Mouse (Mus musculus): ENCODE measurements around the gene Rps6kc1.

Gene Rps6kc1

DNA sequence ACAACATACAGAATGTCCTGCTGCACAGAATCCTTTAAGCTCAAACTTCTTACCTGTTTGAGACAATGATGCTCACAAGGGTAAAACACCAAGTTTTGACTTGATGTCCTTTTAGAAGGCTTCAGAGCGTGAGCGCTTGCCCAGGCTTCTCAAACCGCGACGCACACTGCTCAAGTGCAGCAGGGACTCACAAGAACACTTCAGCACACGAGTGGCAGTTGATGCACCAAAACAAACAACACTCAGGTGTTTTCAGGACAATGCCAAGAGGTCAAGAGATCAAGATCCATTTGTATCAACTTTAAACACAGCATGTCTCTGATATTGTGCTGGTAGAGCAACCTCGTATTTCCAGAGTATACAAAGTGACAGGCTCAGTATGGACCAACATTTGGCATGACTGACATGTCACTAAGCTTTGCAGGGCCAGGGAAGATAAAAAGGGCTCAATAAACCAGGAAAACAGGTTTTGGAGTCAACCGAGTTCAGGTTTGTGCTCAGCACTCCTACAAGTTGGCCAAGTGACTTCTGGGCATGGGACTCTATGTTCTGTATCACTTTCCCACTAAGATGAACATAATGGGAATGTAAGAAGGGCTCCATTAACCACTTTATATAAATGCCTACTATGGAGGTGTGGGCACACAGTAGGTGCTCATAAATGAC is 78.5 kb downstream of the Rps6kc1 start:
- DNase-seq: no peak

DNA sequence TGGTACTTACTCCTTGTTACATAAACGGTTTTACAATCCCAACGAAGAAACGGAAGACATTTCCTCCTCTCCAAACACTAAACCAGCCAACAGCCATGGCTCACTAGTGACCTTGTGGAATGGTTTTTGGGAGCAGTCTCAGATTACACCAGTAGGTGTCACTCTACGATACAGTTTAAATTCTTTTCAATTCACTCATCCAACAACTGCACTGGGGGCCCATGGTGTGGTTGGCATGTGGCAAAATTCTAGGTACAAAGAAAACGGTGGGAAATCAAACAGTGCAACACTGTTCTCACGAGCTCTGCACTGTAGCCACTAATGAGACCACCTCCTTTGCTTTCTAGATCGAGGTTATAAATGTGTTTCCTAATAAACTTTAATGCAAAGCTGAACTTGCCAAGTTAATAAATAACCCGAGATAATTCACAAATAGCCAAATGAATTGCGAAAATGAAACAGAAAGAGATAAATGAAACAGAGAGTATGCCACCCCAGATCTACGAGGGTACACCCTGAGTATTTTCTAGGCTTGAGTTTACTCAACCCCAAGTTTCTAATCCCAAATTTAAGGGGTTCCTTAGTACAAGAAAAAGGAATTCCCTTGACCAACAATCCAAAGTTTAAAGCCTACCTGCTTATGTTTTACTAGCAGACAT is 79.6 kb downstream of the Rps6kc1 start:
- DNase-seq: peak; percentile 35 to 41

DNA sequence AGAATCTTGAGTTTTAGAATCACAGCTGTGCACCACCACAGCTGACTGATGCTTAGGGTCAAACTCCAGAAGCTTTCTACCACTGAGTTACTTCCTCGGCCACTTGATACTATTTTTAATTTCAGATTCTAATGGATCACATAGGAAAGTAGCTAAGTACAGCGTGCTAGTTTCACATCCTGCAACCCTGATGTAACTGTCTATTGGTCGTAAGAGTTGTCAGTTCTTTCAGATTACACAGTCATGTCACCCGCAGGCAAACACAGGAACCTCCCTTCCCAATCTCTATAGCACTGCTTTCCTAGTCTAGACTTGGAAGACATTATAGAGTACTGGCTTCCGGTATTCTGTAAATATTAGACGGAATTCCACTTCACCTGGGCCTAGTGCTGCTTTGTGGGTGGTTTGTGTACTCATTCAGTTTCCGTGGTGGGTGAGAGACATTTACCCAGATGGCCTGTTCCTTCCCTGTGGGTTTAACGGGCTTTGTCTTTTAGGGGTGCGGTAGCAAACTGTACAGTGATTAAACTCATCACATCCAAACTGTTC is 85.0 kb downstream of the Rps6kc1 start:
- no peak for DNase-seq

DNA sequence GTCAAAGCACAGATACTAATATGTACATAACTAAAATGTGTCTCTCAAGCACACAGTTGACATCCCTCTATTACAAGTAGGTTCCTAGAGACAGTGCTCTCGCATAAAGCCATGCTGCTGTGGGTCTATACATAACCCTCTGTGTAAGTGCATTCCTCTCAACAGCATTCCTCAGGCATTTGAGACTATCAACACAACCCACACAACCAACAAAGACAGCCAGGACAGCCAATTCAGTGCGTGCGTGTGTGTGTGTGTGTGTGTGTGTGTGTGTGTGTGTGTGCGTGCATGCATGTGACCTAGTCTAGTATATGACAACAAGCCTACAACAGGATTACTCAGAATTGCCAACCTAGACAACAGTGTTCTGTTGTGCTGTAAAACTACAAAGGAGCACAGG is 87.8 kb downstream of the Rps6kc1 start:
- no peak for DNase-seq

DNA sequence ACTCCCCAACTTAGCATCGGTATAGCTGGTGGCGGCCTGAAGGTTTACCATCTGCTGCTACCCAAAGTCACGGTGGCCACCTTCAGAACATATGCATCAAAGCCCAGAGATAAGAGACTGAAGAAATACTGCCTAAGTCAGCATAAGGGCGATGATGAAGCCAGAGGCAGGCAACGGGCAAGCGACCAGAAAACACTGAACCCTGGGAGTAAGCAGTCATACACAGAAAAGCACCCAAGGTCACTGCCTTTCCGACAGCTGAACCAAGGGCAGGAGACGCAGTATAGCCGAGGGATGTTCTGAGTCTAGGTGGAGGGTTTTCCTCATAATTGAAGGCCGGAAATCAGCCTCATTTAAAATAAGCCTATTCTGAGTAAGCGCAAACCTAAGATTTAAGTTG is 95.4 kb downstream of the Rps6kc1 start:
- DNase-seq: no peak

DNA sequence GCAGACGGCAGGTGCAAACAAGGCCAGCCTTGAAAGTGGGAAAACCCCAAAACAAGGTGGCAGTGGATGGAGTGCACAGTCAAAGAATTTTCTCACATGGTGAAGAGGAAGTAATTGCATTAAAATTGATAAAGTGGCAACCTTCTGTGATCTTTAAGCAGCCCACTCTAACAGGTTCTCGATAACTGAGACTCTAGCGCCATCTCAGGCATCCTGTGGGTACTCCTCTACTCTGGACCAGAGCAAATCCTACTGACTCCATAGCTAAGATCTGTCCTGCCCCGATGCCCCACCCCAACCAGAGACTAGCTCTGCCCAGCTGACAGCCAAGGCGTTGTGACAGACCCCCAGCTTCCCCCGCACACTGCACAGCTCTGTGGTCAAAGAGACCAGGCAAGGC is 101.2 kb downstream of the Rps6kc1 start:
- DNase-seq: no peak

DNA sequence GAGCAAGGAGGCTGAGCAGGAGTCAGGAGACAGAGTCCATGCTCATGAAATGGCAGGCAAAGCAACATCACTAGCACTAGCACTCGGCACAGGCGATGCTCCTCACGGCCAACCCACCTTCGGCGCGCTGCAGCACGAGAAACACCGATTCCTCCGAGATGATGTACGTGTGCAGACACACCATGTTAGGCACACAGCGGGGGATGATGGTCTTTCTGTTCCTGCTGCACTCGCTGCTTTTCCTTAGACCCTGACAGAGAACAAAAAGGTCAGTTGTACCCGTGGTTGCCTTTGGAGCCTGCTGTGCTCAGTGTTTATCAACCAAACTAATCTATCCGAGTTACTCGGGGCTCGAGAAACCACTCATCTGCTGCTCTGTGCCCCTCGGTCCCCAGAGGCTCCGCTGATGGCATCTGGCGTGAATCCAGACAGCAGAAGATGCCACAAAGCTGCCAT is 102.8 kb downstream of the Rps6kc1 start:
- DNase-seq: no peak

DNA sequence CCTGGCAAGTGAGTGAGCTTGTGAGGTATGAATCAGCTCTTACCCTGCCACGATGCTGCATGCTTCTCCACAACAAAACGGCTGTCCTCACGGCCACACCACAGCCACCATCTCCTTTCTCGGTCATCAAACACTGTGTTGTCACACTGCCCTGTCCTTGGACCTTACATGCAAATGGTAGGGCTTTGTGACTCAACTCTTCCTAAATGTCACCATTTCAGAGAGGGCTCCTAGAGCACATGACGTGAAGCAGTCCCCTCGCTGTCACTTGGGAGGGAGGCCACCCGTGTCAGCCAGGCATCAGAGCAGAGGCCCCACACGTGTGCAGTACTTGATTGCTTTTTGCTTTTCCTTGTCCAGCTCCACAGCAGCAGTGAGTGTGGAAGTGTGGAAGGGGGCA is 104.8 kb downstream of the Rps6kc1 start:
- no peak for DNase-seq

DNA sequence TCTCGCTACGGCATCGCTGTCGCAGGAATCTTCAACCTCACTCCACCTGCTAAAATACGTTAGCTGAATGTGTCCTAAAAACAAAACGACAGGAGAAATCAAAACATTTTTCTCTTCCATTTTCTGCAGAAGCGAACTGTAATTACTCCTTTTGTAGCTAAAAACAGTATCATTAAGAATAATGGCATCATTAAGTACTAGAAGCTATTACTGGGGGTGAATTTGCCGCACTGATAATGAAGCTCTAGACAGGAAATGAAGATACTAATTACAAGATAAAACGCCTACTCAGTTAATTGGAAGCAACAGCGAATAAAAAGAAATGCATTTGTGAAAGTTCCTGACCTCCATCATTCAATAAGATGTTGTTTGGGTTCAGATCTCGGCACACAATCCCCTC is 112.9 kb downstream of the Rps6kc1 start:
- DNase-seq: no peak

DNA sequence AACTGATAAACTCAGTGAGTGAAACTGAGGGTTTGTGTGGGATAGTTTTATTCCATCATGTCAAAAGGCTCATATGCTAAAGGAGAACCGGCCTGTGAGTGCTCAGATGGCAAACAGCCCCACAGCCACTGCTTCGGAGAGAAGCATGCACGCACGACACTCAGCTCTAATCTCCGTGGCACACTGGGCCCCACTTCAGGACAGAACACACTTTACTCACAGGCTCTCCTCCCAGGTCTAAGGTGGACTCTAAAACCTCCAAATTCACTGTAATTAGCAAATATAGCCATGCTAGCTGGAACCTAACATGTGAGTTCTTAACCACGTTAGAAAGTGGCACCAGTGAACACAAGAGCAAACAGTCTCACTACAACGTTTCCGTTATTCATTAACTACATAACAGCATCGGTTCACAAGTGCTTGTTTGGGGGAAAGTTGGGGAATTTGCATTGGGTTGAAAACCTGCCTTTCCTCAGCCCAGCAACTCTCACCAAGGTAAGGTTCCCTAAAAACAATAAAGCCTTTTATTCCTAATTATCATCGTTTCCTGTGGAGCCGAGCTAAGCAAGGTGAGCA is 114.0 kb downstream of the Rps6kc1 start:
- DNase-seq: no peak

DNA sequence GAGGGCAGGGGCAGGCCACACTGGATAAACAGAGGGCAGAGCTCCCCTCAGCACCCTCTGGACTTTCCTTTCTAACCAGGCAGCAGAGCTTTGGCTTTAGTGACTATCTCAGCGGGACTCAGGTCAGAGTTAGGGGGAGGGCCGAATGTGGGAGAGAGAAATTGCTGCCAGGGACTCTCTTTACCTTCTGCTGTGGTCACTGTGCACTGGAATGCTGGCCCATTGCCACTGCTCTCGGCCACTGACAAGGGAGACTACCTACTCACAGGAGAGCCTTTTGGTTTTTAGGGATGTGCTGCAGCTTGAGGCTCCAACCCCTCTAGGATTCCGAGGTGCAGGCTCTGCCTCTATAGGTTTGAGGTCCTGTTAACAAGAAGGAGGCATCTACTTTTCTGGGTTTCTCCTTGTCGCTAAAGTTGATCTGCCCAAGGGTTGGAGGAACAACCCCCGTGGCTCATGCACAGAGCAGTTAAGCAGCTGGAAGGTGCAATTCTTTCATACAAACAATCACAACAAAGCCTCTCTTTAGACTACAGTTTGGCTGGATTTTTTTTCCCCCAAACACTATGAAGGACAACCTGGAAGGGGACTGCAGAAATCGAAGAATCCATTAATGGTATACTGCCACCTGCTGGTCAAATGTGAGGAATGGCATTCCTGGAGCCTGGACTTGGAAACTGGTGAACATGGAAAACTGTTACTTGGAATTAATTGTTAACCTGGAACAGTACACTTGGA is 114.7 kb downstream of the Rps6kc1 start:
- DNase-seq: peak; percentile 15 to 17

DNA sequence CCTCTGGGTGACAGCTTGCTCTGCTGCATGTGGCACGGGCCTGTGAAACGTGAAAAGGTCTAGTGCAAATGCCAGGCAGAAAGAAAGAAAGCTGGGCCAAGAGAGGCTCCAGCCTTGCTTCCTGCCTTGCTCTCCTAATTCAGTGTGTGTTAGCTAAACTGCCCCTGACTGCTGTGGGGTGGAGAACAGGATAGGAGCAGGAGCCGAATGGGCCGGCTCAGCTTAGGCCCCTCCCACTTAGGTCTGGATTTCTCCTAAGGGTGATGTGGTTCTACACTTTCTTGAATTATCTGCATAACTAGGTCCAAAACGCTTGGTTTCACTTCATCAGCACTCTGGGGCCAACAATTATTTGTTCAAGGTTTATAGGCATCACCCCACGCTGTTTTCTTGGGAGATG is 119.9 kb downstream of the Rps6kc1 start:
- no peak for DNase-seq

DNA sequence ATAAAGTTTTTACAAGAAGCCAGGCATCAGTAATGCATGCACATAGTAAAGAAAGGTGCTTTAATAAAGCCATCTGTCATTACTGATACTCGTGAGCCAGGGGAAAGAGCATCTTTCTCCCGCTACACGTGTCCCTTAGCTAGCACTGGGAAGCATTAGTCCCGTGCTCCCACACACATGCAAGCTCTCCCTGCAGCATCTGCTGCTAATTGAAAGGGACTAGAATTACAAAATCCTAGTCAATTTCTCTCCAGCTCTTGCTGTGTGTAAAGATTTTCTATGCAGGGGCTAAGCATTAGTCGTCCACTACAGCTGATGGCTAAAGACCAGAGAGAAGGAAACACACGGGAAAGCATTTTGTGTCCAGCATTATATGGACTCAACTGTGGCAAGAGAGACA is 120.8 kb downstream of the Rps6kc1 start:
- no peak for DNase-seq

DNA sequence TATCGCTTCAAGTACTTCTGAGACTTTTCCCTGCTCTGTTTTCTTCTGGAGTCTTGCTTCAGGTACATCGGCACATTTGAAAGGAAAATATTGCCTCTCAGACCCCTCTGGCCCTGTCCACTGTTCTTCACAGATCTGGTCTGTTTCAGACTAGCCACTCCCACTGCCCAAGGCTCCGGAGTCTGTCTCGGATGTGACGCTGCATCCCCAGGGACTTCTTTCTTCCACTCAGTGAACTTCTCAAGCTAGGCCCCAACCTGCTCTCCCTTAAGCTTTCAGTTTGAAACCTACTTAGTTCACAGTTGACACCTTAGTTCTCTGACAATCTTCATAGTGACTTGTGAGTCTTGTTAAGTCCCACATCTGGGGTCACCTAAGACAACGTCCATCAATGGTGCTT is 133.9 kb downstream of the Rps6kc1 start:
- DNase-seq: no peak

DNA sequence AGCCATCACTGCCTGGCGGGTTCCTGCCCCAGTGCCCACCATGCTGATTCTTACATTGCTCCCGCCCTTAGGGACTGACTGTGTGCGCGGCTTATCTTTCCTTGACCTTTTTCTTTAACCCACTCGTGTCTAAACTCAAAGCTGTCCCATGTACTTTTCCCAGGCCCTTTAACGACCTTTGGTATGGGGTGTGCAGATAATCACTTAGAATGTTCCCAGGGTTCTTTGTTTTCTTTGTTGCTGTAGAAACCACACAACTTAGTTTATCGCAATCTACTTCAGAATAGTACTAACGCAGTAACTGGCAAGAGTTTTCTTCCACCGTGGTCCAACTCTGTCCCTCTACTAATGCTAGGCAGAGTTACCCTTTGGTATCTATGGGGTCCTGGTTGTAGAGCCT is 135.3 kb downstream of the Rps6kc1 start:
- DNase-seq: no peak

DNA sequence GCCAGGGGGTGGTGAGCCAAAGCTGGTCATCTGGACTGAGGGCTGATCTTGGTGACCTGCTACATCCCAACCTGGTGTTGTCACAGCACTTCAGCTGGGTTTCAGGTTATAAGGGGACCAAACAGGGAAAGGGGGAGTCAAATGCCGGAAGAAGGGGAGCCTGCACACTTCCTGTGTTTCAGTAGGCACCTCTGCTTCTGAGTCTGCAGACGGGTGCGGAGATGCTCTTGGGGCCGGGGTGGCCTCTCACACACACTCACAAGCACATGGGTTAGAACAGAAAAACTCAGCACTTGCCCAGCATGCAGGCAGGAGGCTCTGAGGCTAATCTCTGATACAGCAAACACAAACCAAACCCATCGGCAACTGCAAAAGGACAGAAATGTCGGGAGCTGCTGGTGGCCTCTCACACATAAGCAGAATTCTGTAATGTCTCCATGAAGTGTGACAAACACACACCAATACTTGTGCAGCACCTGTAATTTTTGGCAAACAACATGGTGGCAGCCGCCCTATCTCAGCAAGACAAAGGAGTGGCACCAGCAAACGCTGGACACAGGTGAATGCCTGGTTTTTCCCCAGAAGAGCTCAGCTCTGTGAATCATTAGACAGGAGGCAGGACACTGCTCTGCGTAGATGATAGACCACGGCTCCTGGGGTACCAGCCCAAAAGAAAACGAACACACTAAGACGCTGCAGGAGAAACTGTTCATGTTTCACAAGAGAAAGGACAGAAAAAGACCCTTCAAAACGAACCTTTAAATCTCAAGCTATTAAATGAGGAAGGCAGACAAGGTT is 139.3 kb downstream of the Rps6kc1 start:
- DNase-seq: no peak

DNA sequence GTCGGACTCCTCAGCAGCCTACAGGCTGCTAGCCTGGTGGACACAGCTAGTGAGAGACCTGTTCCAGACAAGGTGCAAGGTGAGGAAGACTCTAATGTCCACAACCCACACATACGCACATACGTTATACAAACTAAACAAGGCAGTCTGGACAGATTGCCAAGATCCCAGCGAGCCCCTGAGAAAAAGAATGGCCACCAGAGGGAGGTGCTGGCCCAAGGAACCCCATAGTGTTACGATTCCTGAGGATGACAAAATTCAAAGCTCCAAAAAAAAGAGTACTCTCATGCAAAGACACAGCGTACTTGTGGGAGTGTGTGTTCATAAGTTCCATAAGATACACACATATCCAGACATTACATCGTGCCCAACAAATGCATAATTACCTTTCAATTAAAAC is 141.8 kb downstream of the Rps6kc1 start:
- no peak for DNase-seq

DNA sequence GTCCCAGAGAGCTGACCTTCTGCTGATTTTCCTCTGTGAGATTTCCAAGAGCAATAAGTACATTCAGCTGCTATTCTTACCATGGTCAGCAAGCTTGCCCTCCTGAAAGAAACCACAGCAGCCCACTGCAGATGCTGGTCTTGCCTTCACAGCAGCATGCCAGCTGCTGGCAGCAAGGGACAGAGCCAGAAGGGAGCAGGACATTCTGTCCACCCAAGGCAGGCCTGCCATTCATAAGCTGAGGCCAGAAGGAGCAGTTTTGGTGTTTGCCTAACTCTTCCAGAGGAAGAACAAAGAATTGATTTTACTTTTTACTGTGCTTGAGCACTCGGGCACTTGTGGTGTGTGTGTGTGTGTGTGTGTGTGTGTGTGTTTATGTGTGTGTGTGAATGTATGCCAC is 143.3 kb downstream of the Rps6kc1 start:
- no peak for DNase-seq

DNA sequence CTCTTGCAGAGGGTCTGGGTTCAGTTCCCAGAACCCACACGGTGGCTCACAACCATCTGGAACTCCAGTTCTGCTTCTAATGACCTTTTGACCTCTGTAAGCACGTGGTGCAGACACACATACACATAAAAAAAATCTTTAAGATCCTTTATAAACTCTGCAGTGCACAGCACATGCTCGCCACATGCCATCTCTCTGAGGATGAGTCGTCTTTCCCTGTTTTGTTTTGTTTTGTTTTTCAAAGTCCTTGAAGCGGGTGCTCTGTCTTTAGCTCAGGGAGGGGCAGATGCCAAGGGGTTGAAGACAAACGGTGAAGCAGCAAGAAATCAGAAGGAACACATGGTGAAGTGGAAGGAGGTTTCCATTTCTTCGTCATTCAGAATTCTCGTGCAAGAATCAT is 143.9 kb downstream of the Rps6kc1 start:
- DNase-seq: no peak

DNA sequence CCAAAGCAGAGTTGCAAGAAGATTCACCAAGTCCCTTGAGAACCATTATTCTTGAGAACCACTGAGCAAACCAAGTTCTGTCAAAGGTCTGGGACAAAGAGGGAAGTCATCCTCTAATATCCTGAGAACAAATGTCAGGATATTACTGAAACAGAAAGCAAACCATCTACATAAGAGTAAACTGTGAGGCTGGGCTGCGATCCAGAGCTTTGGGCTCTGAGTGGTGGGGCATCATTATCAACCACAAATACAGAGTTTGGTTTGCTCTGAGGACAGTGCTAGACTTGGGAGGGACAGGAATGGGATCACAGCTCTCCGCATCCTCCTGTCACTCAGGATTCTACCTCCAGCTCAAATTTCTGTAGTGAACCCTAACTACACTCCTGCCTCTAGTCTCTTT is 144.8 kb downstream of the Rps6kc1 start:
- DNase-seq: no peak

DNA sequence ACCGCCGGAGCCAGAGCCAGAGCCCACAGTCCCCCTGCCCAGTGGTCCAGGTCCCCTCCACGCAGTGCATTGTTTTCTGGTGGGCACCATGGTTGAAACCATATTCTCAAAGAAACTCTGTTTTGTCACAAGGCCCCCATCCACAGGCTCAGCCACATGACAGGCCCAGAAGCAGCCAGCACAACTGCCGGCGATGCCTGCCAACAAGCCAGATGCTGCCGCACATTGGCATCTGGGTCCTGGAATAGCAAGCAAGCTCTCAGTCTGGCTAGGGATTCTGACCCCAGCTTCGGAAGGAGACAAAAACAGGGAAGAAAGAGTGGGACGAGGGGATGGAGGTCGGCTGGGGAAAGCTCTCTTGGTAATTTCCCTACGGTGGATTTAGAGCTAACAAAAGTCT is 147.8 kb downstream of the Rps6kc1 start:
- DNase-seq: no peak

DNA sequence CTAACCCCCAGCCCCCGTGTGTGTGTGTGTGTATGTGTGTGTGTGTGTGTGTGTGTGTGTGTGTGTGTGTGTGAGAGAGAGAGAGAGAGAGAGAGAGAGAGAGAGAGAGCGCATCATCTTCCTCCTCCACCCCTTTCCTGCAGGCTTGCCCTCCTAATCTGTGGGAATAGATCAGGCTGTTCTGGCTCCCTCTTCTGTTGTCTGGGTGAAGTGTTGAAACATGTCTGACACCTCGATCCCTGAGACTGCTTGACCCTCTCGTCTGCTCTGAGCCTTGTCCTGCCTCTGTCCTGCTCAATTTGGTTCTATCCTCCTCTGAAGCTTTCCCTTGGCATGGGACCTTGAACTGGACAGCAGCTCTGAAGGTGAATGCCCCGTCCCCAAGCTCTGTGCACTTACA is 149.8 kb downstream of the Rps6kc1 start:
- DNase-seq: no peak

DNA sequence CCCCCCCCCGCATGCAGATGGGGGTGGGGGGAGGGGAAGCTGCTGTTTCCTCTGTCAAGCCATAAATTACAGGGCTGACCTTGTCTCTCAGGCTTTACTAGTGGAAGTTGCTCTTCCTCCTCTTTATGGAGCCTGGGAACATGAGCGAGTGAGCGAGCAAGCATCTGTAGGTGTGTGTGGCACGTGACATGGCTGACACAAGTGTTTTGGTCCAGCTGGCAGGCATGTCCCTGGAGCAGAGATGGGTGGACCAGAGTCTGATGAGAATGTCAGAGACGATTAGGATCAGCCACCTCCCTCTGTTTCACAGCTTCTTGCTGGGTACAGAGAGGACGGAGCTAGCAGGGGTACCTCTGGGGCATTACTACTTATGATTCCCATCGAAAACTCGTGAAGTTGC is 153.7 kb downstream of the Rps6kc1 start:
- no peak for DNase-seq

Data from B cell, adult 2 months (primary cell).